Mouse (Mus musculus) heart, postnatal 0 days (tissue): ENCODE results near the gene Cacna1c.

Experiments
- CTCF ChIP-seq: IDR thresholded peaks from 2 replicates; pipeline ENCODE4 v1.5.1; 2016; ENCODE audit warnings: antibody characterized with exemption, control low read depth, low read depth
- EP300 ChIP-seq: IDR thresholded peaks from 2 replicates; pipeline ENCODE4 v1.6.1; 2016; ENCODE audit warnings: antibody characterized with exemption, low read depth

DNA sequence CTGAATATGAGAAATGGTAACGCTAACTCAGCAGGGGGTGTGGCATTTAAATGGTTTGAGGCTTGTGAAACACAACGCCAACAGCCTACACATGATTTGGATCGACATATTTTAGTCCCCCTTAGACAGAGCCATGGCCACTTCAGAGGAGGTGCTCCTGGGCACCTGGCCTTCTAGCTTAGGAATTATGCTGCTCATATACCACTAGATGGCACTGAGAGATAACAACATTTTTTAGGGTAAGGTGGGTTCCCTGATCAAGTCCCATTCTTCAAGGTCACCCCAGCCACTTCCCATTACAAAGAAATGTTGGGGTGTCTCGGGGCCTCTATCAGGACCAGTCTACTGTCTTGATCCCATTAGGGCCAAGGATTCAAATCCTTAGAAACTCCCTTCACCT lies 570.0 kb downstream of the Cacna1c start:
- TF ChIP-seq CTCF, result no peak
- TF ChIP-seq EP300, result no peak
